ENCODE assay signal across 19 mouse cellular contexts in genomic region chr7:55539827-55540320, GRCm38 (mm10).
"Had no signal": no experiment of that assay in that cellular context is flagged by ENCODE, and none has a peak within 500 bp of the region (broad histone marks: within the 10 kb centered on the region; RNA-seq: fewer than 3 reads in every experiment).

No protein-coding gene starts in this region.

- H3K27ac ChIP-seq: limb, embryonic 10.5 days; limb, embryonic 13.5 days; liver, embryonic 13.5 days; lung, embryonic 15.5 days; midbrain, embryonic 10.5 days; midbrain, embryonic 13.5 days; neural tube, embryonic 13.5 days had no signal

- H3K4me3 ChIP-seq: limb, embryonic 10.5 days; limb, embryonic 13.5 days; liver, embryonic 13.5 days; lung, embryonic 15.5 days; megakaryocyte, embryonic 14.5 days; midbrain, embryonic 10.5 days; midbrain, embryonic 13.5 days; myocyte; neural tube, embryonic 13.5 days had no signal

- H3K36me3 ChIP-seq: limb, embryonic 10.5 days; limb, embryonic 13.5 days; liver, embryonic 13.5 days; lung, embryonic 15.5 days; midbrain, embryonic 10.5 days; midbrain, embryonic 13.5 days; neural tube, embryonic 13.5 days had no signal

- H3K9ac ChIP-seq: limb, embryonic 13.5 days; liver, embryonic 13.5 days; lung, embryonic 15.5 days; midbrain, embryonic 13.5 days; neural tube, embryonic 13.5 days had no signal

- H3K4me2 ChIP-seq: limb, embryonic 13.5 days; liver, embryonic 13.5 days; lung, embryonic 15.5 days; midbrain, embryonic 13.5 days; neural tube, embryonic 13.5 days had no signal

- H3K9me3 ChIP-seq: limb, embryonic 10.5 days; limb, embryonic 13.5 days; liver, embryonic 13.5 days; lung, embryonic 15.5 days; megakaryocyte, embryonic 14.5 days; midbrain, embryonic 10.5 days; midbrain, embryonic 13.5 days; neural tube, embryonic 13.5 days had no signal

- ATAC-seq: midbrain, embryonic 13.5 days; midbrain, embryonic 16.5 days had no signal

- H3K27me3 ChIP-seq: limb, embryonic 13.5 days; liver, embryonic 13.5 days; lung, embryonic 15.5 days; megakaryocyte, embryonic 14.5 days; midbrain, embryonic 13.5 days; neural tube, embryonic 13.5 days had no signal

- DNase-seq: kidney, adult 9 months; kidney, postnatal 14 days; kidney, postnatal 4 days; liver, embryonic 13.5 days; lung, postnatal 10 days; lung, postnatal 36 days; retina, postnatal 1 day; right cerebral cortex, postnatal 25 days; thymus, adult 18-20 months; thymus, postnatal 36 days had no signal

- H3K4me1 ChIP-seq: limb, embryonic 10.5 days; limb, embryonic 13.5 days; liver, embryonic 13.5 days; lung, embryonic 15.5 days; megakaryocyte, embryonic 14.5 days; midbrain, embryonic 10.5 days; midbrain, embryonic 13.5 days; neural tube, embryonic 13.5 days had no signal
